Mouse (Mus musculus) lung, postnatal 25 days (tissue): ENCODE measurements around the gene Arhgdib.

Experiments
- DNase-seq: peaks from one replicate; pipeline ENCODE4 v3.0.0; 2022; ENCODE audit warnings: low spot score

The Arhgdib gene

DNA sequence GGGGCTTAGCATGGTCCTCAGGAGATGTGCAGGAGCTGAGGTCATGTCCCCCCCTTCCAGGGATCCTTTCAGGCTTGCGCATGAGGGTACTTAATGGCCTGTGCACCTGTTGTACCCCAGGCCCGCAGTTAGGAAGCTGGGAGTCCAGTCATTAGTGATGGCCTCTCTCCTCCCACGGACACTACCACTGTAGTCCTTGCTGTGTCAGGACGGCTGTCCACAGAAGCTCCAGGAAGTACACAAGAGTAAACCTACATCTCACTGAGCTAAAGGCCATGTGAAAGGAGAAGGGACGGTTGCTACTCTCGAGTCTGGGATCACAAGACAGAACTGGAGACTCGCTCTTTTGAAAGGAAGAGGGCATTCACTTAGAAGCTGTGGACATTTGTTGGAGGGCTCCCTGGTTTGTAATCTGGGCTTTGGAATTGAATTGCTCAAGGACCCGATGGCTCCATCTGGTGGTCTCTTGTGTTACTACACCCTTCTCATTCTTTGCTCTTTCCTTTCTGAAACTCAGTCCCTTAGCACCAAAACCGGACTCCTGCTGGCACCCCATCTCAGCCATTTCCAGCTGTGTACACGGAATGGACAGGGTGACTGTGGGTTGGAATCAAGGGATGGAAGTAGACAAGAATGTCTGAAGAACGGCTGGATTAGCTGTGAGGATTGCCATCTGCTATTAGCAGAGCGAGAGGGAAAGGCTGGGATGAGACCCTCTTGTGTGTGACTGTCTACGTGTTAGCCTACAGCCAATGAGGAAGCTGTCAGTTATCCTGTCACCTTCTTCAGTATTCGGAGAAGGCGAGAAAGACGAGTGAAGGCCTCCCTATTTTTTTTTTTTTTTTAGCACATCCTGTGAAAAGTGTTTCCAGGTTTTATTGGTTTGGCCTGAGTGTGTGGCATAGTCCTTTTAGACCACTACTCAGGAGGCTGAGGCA lies 21.1 kb downstream of the Arhgdib start:
- DNase-seq: peak; percentile 73

DNA sequence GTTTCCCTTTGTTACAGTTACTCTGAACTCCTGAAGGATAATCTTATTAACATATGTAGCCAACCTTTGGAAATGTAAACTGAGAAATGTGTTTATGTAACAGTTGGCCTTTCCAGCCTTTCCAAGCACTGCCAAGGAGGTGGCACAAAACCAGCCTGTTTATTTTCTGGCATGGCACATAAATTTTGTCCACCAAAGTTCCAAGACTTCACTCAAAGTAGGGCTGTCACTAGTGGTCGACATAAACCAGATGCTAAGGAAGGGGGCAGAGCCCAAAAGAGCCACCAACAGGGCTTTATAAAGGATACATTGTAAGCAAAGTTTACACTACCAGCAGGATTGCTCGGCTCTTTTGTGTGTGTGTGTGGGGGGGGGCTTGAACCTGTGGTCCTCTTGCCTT lies 23.8 kb downstream of the Arhgdib start:
- no peak for DNase-seq

DNA sequence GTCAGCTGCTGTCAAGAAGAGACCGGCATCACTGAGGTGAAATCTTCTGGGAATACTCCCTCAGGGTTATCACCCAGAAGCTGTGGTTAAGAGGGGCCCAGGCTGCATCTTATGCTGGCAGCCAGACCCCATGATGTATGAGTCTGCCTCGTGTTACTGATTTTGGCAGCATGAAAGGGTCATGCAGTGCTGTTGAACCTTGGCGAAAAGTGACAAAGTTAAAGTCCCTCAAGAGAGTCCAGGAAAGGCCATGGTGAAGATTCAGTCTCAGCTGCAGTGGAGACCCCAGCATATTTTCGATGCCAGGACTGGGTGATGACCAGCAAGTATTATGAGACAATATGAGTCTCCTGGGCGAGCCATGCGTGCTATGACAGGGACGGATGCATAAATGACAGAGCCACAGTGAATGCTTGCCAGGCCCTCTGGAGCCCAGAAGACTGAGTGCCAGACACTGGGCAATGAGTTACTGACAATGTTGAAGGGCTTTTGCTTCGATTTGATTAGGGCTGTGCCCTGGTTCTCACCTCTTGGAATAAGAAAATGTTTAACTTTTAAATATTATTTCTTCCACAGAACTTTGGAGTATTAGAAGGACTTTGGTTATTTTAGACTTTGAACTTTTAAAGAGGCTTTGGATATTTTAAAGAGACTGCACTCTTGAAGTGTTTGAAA lies 25.8 kb downstream of the Arhgdib start:
- DNase-seq: no peak

DNA sequence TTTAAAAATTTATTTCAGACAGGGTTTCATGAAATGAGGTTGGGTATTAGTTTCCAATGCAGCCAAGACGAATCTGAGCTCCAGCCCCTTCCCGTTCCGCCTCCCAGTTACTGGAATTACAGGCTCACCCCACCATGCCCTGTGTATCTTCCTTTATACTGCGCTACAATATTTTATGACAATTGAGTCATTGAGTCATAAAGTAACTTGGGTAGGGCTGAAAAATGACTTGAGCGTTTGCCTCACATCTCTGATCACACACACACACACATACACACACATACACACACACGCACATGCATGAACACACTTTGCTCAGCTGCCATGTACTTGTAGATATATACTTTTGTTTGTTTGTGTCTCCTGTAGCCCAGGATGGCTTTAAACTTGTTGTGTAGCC lies 27.5 kb downstream of the Arhgdib start:
- DNase-seq: no peak

DNA sequence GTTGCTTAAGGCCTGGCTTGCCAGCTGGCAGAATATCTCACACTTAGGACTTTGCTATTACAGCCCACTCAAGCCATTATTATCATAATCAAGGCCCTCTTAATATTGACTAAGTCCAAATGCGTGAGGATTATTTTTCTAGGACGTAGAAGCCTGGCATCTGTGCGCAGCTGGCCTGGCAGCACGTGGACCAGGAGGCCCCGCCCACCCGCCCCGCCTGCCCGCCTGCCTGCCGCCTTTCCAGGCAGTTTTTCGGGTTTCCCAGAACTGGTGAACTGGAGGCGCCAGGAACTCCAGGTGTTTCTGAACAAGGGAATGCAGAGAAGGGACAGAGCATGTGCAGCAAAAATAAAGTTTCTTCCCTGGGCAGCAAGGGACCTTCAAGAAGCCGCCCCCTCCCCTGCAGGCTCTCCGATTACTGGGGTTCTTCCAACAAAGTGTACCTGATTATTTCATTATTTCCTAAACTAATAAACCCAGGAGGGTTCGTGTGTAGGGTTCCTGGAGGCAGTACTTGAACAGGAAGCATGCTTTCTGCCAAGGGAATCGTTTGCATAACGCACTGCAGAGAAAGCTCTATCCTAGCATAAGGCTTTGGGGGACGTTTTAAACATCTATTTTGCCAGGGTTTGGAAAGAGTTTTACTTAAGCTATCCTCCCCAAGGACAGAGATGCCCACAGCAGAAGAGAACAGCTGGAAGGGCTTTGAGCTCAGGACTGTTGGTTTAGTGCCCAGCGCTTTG lies 28.1 kb downstream of the Arhgdib start:
- peak; percentile 47 for DNase-seq

DNA sequence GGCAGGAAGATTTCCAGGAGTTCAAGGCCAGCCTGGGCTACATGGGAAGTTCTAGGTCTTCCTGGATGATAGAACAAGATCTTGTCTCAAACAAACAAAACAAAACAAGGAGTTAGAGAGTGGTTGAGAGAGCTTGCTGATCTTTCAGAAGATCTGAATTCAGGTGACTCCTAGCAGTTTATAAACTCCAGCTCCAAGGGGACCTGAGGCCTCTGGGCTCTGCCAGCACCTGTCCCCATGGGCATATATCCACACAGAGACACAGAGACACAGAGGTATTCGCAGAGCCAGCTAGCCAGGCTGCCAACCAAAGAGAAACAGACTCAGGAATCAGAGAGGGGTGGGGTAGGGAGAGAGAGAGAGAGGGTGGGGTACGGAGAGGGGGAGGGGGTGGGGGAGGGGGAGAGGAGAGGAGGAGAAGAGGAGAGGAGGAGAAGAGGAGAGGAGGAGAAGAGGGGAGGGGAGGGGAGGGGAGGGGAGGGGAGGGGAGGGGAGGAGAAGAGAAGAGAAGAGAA lies 28.9 kb downstream of the Arhgdib start:
- DNase-seq: no peak

DNA sequence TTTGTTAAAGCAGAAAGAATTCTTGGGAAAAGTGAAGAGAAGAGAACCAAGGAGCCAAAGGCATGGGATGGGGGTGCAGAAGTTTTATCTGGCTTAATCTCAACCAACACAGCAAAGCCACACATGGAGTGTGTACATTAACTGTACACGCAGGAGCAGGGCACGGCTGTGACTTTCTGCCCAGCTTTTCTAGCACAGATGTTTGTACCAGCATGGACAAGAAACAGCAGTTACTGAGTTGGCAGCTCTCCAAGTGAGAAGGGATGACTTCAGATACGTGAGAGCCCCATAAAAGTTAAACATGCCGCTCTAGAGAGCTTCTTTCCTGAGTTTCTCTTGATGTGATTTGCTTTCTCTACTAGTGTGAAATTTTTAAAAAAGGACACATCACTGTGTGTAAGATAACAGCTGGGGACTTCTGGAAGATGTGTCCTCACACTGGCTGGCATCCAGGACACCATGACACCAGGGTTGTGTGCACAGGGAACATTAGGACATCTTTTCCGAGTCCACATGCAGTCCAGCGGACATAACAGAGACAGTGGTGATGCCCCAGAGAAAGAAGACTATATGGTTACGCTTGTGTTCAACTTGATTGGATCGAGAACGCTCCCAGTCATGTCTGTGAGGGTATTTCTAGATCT lies 31.3 kb downstream of the Arhgdib start:
- peak; percentile 37 for DNase-seq

DNA sequence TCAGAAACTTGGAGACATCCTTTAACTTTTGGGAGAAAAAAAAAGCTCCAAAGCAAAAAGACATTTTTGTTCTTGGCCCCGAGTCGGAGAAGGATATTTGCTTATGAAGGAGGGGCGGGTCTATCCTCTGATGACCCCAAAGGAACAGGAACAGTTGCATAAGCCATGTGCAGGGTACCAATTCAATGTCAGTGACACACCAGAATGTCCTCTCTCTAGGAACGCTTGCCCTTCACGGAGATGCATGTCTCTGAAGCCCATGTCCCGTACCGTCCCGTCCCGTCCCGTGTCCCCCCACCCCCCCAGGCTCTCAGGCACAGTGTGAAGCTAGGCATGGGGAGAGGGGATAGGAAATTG lies 34.8 kb downstream of the Arhgdib start:
- peak; percentile 75 for DNase-seq

DNA sequence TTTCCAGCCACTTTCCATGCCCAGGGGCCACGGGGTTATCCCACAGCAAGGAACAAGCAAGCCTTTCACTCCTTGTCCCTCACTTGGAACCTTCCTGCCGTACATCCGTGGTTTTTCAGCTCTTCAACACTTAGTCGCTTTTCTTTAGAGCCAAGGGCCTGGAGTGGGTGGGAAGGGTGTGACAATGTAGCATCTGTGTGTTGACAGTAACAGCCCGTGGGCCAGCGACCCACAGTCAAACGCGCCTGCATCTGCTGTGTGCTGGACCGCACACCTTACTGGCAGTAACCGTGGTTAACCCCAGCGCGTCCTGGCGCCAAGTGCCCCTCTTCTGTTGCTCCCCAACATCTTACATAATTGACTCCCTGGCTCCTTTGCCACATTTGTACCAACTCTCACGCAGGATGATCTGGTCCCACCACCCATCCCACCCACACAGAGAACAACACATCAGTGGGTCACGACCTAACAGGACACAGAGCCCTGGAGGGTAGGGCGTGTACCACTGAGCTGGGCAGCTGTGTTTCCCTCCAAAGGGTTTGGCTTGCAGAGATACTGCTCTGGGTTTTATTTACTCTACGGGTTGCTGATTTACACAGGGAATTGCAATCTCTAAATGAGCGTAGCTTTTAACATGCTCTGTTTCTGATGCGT lies 35.3 kb downstream of the Arhgdib start:
- DNase-seq: peak; percentile 9

DNA sequence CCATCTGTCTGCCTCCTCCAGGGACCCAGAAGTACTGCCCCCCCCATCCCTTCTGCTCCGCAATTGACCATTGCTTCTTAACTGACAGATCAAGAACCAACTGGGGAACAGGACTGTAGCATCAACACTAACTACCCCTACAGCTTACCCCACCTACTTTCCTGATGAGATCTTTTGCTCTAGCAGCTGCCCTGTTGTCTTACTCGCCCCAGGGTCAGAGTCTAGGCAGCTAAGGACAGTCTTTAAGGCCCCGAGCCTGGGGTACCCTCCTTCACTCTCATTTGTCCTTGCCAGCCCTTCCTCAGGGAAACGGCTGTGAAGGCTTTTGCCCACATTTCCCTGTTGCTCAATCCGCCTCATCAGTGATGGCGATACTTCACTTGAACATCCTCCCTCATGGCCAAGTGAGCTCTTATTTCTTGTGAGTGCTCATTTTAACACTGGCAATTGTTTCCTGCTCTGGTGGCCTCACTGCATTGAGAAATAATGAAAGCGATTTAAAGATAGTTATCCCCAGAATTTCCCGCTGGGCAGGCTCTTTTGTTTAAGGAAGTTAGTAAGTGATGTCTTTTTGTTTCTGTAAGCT lies 37.7 kb downstream of the Arhgdib start:
- DNase-seq: peak; percentile 21

DNA sequence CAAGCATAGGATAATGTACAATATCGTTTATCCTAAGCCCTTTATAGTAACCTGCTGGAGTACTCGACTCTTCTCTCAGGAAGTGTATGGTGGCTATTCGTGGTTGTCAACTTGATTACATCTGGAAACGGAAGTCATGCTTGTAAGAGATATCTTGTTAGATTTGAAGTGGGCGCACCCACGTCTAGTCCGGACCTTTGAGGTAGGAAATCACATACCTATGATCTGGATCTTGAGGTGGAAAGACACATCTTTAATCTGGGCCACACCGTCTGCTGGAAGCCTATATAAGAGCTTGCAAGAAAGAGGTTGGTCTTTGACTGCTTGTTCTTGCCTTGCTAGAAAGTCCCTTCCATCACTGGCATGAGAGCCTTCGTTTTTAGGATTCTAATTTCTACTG lies 39.2 kb downstream of the Arhgdib start:
- no peak for DNase-seq

DNA sequence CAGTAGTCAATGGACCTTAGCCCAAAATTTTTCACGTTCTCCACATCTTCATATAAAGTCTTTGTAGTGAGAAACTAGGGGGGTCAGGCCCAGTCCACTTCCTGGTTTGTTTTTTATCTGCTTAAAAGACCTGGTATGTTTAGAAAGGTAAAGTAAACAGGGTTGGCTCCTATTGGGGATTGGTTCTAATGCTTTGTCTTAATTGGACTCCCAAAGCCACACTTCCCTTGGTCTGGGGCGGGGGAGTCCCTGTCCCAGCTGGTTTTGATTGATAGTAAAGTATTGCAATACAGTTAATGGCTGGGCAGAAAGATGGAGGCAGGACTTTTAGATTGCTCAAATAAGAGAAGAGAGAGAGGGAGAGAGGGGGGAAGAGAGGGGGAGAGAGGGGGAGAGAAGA lies 40.7 kb downstream of the Arhgdib start:
- DNase-seq: no peak

DNA sequence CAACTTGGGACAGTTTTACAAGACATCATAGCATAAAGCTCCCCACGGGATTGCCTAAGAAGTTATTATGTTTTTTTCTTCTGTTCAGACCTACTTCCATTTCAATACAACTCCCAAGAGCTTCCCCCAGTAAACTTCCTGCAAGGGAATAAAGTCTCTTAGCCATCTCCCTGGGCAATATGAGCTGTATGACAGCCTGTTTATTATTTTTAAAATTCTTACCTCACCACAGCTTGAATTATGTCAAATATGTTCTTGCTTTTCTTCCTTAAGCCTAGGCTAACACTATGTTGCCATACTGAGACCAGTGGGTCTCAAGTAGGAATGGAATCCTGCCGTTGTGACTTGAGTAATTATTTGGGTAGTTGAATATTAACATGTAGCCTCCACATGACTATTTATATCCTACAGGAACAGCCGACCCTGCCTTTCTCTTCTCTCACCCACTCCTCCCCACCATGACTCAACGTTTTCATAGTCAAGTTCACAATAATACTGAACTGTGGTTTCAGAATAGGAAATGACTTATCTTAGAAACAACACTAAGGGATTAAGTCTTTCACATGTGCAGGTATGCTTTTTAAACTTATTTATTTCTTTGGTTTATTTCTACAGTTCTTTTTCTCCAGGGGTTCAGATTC lies 41.2 kb downstream of the Arhgdib start:
- no peak for DNase-seq

DNA sequence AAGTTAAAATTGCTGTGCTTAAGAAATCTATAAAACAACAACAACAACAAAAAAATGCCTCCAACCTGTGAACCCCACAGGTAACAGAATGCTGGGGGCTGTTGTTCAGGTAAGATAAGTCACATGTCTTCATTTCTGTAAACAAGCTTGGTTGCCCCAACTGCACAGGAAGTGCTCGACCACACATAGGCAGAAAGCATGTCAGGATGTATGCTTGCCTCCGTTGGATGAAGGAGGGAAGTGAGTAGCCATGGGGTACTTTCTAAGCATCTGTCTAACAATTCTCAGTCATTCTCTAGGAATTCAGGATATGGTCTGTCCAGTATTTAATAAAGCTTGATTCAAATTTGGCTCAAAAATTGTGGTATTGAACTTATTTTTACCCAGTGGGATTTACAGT lies 42.7 kb downstream of the Arhgdib start:
- DNase-seq: no peak

DNA sequence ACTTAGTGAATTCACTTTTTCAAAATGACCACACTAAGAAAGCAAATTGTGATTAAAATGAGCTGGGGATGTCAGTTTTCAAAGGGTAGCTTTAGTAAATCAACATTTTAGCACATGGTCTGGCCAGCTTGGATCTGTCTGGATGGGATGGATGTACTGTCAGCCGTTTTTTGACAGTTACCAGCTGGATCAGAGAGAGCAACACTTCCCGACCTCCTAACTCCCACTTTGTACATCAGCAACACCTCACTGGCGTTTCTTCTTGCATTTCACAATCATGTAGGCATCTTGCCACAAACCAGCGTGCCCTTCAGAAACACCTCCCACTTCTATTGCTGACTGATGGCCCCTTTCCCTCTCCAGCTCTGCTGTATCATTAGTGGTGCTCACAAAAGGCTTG lies 43.5 kb downstream of the Arhgdib start:
- peak; percentile 69 for DNase-seq

DNA sequence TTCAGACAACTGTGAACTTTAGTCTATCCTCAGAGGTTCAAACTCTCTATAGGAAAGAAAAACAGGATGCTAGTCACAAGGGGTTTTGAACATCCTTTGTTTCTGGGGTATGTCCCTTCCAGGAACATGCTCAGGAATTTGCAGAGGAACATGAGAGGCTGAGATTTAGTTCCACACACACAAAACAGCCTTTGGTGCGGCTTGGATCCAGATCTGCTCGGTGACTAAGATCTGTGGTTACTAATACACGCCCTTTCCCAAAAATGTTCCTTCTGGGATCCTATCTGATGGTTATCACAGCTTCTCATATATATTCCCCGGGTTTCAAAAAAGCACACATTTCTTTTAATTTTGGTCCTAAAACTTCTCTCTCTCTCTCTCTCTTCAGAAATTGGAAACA lies 43.9 kb downstream of the Arhgdib start:
- DNase-seq: peak; percentile 42

DNA sequence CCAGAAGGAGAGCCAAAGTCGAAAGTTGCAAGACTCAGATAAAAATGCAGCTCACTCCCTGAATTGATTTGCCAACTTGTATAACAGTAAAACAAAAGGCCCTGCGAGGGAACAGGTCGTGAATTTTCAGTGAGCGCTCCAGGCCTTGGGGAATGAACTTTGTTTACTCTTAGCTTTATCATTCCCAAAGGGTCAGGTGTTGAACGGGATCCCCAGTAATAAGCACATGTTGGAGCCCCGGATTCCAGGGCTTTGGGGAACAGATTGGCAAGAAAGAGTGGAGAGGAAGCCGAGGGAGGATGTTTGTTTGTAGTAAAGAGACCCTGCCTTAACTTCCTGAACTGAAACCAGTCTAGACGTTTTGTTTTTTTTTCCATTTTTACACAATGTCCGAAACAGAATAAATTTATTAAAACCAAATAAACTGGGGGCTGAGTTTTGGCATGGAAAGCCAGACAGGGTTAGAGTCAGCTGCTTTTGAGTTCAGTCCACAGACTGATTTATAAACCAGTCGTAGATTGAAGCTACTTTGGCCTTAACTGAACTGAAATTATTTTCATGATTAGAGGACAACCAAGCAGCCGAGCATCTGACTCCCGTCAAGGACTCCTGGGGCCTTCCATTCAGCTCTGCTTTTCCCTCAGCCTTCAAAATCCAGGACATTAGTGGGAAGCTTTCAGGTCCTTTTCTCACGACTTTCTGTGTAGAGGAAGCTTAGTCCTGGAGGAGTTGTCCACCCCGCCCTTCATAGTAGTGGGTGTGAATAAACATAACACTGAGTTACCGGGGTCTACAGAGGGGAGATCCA lies 47.0 kb downstream of the Arhgdib start:
- peak; percentile 48 for DNase-seq

DNA sequence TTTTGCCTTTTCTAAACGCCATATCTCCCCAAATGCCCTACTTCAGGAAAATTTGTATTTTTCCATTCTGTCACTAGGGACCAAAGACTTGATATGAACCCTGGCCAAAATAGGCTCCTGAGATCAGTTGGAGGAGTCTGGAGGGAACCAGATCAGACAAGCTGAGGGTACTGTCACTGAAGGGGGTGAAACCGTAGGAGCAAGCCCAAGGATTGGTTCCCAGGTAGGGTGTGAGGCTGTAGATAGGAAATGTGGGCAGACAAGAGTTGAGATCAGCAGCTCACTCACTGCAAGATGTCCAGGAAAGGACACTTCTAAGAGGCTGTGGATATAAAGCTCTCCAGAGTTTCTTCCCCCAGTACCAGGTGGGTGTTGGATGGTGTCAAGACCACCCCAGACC lies 49.7 kb downstream of the Arhgdib start:
- no peak for DNase-seq

DNA sequence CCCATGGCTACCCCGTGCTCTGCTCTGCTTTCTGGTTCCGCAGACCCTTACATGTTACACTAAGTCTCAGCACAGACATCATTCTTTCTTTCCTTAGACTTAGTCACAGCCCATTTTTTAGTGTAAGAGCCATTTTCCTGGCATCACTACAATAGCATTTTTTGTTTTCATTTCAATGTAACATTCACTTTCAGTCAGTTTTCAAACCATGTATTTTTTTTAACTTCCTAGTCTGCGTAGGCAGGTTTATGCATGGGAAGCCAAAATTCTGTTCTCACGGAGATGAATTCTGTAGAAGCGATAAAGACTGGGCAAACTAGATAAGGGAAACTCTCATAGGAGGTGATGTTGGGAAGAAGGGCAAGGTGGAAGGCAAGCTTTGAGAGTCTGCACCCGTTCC lies 52.1 kb downstream of the Arhgdib start:
- DNase-seq: no peak

DNA sequence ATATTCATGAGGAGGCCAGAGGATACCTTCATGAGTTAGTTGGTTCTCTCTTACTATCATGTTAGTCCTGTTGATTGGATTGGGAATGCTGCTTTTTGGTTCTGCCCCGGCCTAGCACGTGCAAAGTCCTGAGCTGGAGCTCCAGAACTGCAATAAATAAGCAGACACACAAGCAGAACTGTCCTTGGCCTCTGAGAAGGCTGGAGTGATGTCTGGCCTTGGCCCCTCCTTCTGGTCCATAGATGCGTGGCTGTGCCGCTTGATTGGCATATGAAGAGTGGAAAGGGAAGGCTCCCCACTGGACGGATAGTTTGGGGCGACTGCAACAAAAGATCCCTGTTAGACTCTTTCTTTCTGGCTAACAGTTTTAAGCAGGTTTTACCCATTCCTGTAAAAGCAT lies 52.6 kb downstream of the Arhgdib start:
- DNase-seq: no peak
